8 mouse cellular contexts compared by ENCODE assay signal in the genomic region with DNA sequence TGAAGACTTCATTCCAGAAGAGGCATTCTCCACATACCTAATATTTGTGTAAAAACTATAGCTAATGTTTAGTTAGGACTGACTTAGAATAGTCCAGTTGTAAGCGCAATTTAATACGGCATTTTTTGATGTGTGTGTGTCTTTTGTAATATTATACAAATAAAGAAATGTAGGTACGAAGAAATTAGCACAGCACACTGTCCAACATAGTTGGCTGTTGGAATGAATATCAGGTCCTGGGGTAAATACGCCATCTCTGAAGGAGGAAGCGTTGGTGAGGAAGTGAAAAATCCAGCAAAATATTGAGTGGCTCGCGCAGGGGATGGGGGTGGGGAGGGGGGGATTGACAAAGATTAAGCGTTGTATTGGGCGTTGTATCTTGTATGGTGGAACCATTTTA. TPM values are rescaled to one million over a fixed set of nuclear protein-coding genes. Genes with fewer than 3 reads are reported as not detected.
DNase-seq lines count a peak whose midpoint lies in the region; ATAC-seq and TF ChIP-seq lines count a peak whose summit lies in the region.

No protein-coding gene starts in this region.

- no peak for TF ChIP-seq CTCF in hindbrain, postnatal 0 days (IDR thresholded peaks at IDR 0.05; ENCODE audit: low read depth)

- intact Hi-C loops in left cerebral cortex, postnatal 36 days (cut with DNase I), result loop anchor here (1.0 kb wide), 1 partner anchor 45 kb away; the partner anchor contains the start of gene Trip11

- H3K9me3 ChIP-seq in kidney, embryonic 14.5 days (ENCODE audit: control insufficient read depth, low read length), result no peaks in the 10 kb centered on the region
- H3K9me3 ChIP-seq in embryonic facial prominence, embryonic 12.5 days, result no peaks in the 10 kb centered on the region
- H3K9me3 ChIP-seq in hindbrain, postnatal 0 days (ENCODE audit: low read length), result no peaks in the 10 kb centered on the region
- H3K9me3 ChIP-seq in midbrain, embryonic 15.5 days, result no peaks in the 10 kb centered on the region

- ATAC-seq in kidney, embryonic 14.5 days (ENCODE audit: low FRiP score, low TSS enrichment), result no peak
- no peak for ATAC-seq in embryonic facial prominence, embryonic 12.5 days (ENCODE audit: insufficient number of reproducible peaks, insufficient read depth, low FRiP score, low TSS enrichment)
- ATAC-seq in hindbrain, postnatal 0 days, result no peak
- peak; percentile 27; the same call in 1 of the 2 replicates for ATAC-seq in midbrain, embryonic 15.5 days (replicated peaks)

- peak overlapping the region; percentile 66 for H3K4me3 ChIP-seq in kidney, embryonic 14.5 days (ENCODE audit: low read length)
- H3K4me3 ChIP-seq in embryonic facial prominence, embryonic 12.5 days, result peak overlapping the region; percentile 71; the same call in 1 of the 2 replicates
- H3K4me3 ChIP-seq in hindbrain, postnatal 0 days (ENCODE audit: low read length), result peak overlapping the region; percentile 95
- peak overlapping the region; percentile 81 for H3K4me3 ChIP-seq in midbrain, embryonic 15.5 days

- no peak overlapping the region for H3K27ac ChIP-seq in kidney, embryonic 14.5 days (ENCODE audit: low read depth, low read length)
- no peak overlapping the region for H3K27ac ChIP-seq in embryonic facial prominence, embryonic 12.5 days
- H3K27ac ChIP-seq in hindbrain, postnatal 0 days, result no peak overlapping the region
- no peak overlapping the region for H3K27ac ChIP-seq in midbrain, embryonic 15.5 days

- no peak overlapping the region for H3K9ac ChIP-seq in kidney, embryonic 14.5 days (ENCODE audit: low read depth, low read length)
- H3K9ac ChIP-seq in embryonic facial prominence, embryonic 12.5 days, result no peak overlapping the region; the same call in 1 of the 2 replicates
- no peak overlapping the region for H3K9ac ChIP-seq in hindbrain, postnatal 0 days (replicated peaks; ENCODE audit: low read length)
- no peak overlapping the region for H3K9ac ChIP-seq in midbrain, embryonic 15.5 days

- H3K27me3 ChIP-seq in kidney, embryonic 14.5 days (ENCODE audit: control insufficient read depth, insufficient read depth, low read length), result no peaks in the 10 kb centered on the region
- no peaks in the 10 kb centered on the region for H3K27me3 ChIP-seq in embryonic facial prominence, embryonic 12.5 days
- no peaks in the 10 kb centered on the region for H3K27me3 ChIP-seq in hindbrain, postnatal 0 days (ENCODE audit: insufficient read depth, low read length)
- no peaks in the 10 kb centered on the region for H3K27me3 ChIP-seq in midbrain, embryonic 15.5 days (replicated peaks)

- peaks cover 7% of the 10 kb centered on the region; the same call in 1 of the 2 replicates for H3K4me1 ChIP-seq in kidney, embryonic 14.5 days (ENCODE audit: control insufficient read depth, insufficient read depth, low read length)
- 0 out of 2 replicates have a peak, but pooled peaks cover 7% of the 10 kb centered on the region for H3K4me1 ChIP-seq in embryonic facial prominence, embryonic 12.5 days
- 0 out of 2 replicates have a peak, but pooled peaks cover 3% of the 10 kb centered on the region for H3K4me1 ChIP-seq in hindbrain, postnatal 0 days (ENCODE audit: insufficient read depth, low read length)
- H3K4me1 ChIP-seq in midbrain, embryonic 15.5 days, result peaks cover 17% of the 10 kb centered on the region

- peak overlapping the region; percentile 42 for H3K4me2 ChIP-seq in kidney, embryonic 14.5 days (replicated peaks; ENCODE audit: low read depth, low read length)
- H3K4me2 ChIP-seq in embryonic facial prominence, embryonic 12.5 days (replicated peaks), result peak overlapping the region; percentile 35
- H3K4me2 ChIP-seq in hindbrain, postnatal 0 days (ENCODE audit: low read depth, low read length), result peak overlapping the region; percentile 46
- H3K4me2 ChIP-seq in midbrain, embryonic 15.5 days, result peak overlapping the region; percentile 67

- no peak for DNase-seq in kidney, adult 18-20 months
- DNase-seq in hindbrain, postnatal 0 days (ENCODE audit: low spot score), result no peak
- DNase-seq in left cerebral cortex, postnatal 36 days (ENCODE audit: low spot score in 2 of 2), result no peak
- no peak for DNase-seq in Muller cell, postnatal 12 days (ENCODE audit: inconsistent ontology term)
- no peak for DNase-seq in gastrocnemius, adult 18-20 months (ENCODE audit: low spot score)

- WGBS in kidney, embryonic 14.5 days, result 63% methylated on average over 9 of the region's 9 CpGs
- WGBS in embryonic facial prominence, embryonic 12.5 days, result 62% methylated on average over 9 of the region's 9 CpGs
- WGBS in hindbrain, postnatal 0 days, result 57% methylated on average over 9 of the region's 9 CpGs
- 59% methylated on average over 9 of the region's 9 CpGs for WGBS in midbrain, embryonic 15.5 days

- H3K36me3 ChIP-seq in kidney, embryonic 14.5 days (ENCODE audit: control insufficient read depth, insufficient read depth, low read length), result no peaks in the 10 kb centered on the region
- H3K36me3 ChIP-seq in embryonic facial prominence, embryonic 12.5 days, result no peaks in the 10 kb centered on the region
- H3K36me3 ChIP-seq in hindbrain, postnatal 0 days (ENCODE audit: insufficient read depth, low read length), result no peaks in the 10 kb centered on the region
- H3K36me3 ChIP-seq in midbrain, embryonic 15.5 days (replicated peaks), result no peaks in the 10 kb centered on the region

RNA-seq across cellular contexts. Expression of gene Atxn3, which starts 0.5 kb away (rescaled TPM):
- polyA plus RNA-seq in kidney, embryonic 14.5 days (2014; fragmentation: Nextera tagmentation; extraction: Ambion mirVana), result 18.2 and 19.4 TPM in 2 replicates
- 9.9 and 11.2 TPM in 2 replicates for polyA plus RNA-seq in embryonic facial prominence, embryonic 12.5 days (2016; fragmentation: Nextera tagmentation; extraction: Ambion mirVana)
- 8.3 and 24.2 TPM in 2 replicates for total RNA-seq in hindbrain, postnatal 0 days (2014; rRNA removed)
- polyA plus RNA-seq in hindbrain, postnatal 0 days (2015; fragmentation: Nextera tagmentation; extraction: Ambion mirVana), result 7.6 and 8.9 TPM in 2 replicates
- 12.0 and 13.9 TPM in 2 replicates for polyA plus RNA-seq in midbrain, embryonic 15.5 days (2015; fragmentation: Nextera tagmentation; extraction: Ambion mirVana)
- 10 to 100 TPM; 17.4 to 21.7 TPM for total RNA-seq in left cerebral cortex, postnatal 36 days (2021)
- total RNA-seq in gastrocnemius, adult 18-20 months (2021), result 1 to 10 TPM; 4.4 to 4.8 TPM

RNA-seq across cellular contexts. Expression of gene Cpsf2, which starts 17.2 kb away (rescaled TPM):
- polyA plus RNA-seq in kidney, embryonic 14.5 days (2014; fragmentation: Nextera tagmentation; extraction: Ambion mirVana), result 26.7 and 35.3 TPM in 2 replicates
- polyA plus RNA-seq in embryonic facial prominence, embryonic 12.5 days (2016; fragmentation: Nextera tagmentation; extraction: Ambion mirVana), result 32.2 and 33.9 TPM in 2 replicates
- 19.7 and 20.9 TPM in 2 replicates for total RNA-seq in hindbrain, postnatal 0 days (2014; rRNA removed)
- polyA plus RNA-seq in hindbrain, postnatal 0 days (2015; fragmentation: Nextera tagmentation; extraction: Ambion mirVana), result 26.9 and 27.2 TPM in 2 replicates
- 28.5 and 28.8 TPM in 2 replicates for polyA plus RNA-seq in midbrain, embryonic 15.5 days (2015; fragmentation: Nextera tagmentation; extraction: Ambion mirVana)
- total RNA-seq in left cerebral cortex, postnatal 36 days (2021), result 10 to 100 TPM; 26.9 to 28.2 TPM
- total RNA-seq in gastrocnemius, adult 18-20 months (2021), result 10 to 100 TPM in 1 of 2 experiments, 1 to 10 TPM in 1; 10.0 to 10.2 TPM

RNA-seq across cellular contexts. Expression of gene Trip11, which starts 45.5 kb away (rescaled TPM):
- 19.8 and 29.4 TPM in 2 replicates for polyA plus RNA-seq in kidney, embryonic 14.5 days (2014; fragmentation: Nextera tagmentation; extraction: Ambion mirVana)
- 26.6 and 28.5 TPM in 2 replicates for polyA plus RNA-seq in embryonic facial prominence, embryonic 12.5 days (2016; fragmentation: Nextera tagmentation; extraction: Ambion mirVana)
- total RNA-seq in hindbrain, postnatal 0 days (2014; rRNA removed), result 11.1 and 16.7 TPM in 2 replicates
- polyA plus RNA-seq in hindbrain, postnatal 0 days (2015; fragmentation: Nextera tagmentation; extraction: Ambion mirVana), result 30.9 and 31.8 TPM in 2 replicates
- 23.6 and 26.5 TPM in 2 replicates for polyA plus RNA-seq in midbrain, embryonic 15.5 days (2015; fragmentation: Nextera tagmentation; extraction: Ambion mirVana)
- 10 to 100 TPM; 22.8 to 33.2 TPM for total RNA-seq in left cerebral cortex, postnatal 36 days (2021)
- 10 to 100 TPM; 25.6 to 25.8 TPM for total RNA-seq in gastrocnemius, adult 18-20 months (2021)
